Mouse (Mus musculus): ENCODE data around the gene E2f6. TPM values are rescaled to one million over a fixed set of nuclear protein-coding genes. Genes with fewer than 3 reads are reported as not detected.
A peak's percentile ranks its signal among the peaks of the same experiment; 100 is the strongest.

The E2f6 gene
- total and polyA plus RNA-seq, 3 experiments = 35.4 to 67.0 TPM; not detected in 1

- Histone ChIP-seq H3K9me3 (replicated peaks; ENCODE audit: insufficient read depth, low read length) (no peaks in the 10 kb centered on the region), H3K27ac (ENCODE audit: control insufficient read depth, low read depth, low read length) (no peak overlapping the region), H3K79me2 (ENCODE audit: control insufficient read depth, insufficient read depth, low read length, poor library complexity) (no peaks in the 10 kb centered on the region), H3K9ac (ENCODE audit: control insufficient read depth, low read depth, low read length, poor library complexity, severe bottlenecking) (no peak overlapping the region), H3K4me3 (ENCODE audit: control insufficient read depth in 1 of 2, insufficient read depth in 1 of 2, low read depth in 2 of 2, low read length in 2 of 2) (no peak overlapping the region), H3K27me3 (ENCODE audit: control insufficient read depth in 1 of 2, insufficient read depth in 2 of 2, low read length in 2 of 2) (no peaks in the 10 kb centered on the region), H3K36me3 (ENCODE audit: control insufficient read depth in 1 of 2, insufficient read depth in 2 of 2, low read length in 2 of 2) (peaks cover 0 to 3% of the 10 kb centered on the region in 2 experiments; a peak in 1 of 4 replicates), H3K4me1 (ENCODE audit: control insufficient read depth in 1 of 2, insufficient read depth in 2 of 2, low read length in 2 of 2) (no peaks in the 10 kb centered on the region; a peak in 2 of 4 replicates)
- peak; percentile 56 for TF ChIP-seq SMC3 (IDR thresholded peaks at IDR 0.05; ENCODE audit: low read depth, low read length)
- no peak for TF ChIP-seq NELFE (IDR thresholded peaks at IDR 0.05; ENCODE audit: low read depth, low read length)
- TF ChIP-seq ZNF384 (IDR thresholded peaks at IDR 0.05; ENCODE audit: low read depth, low read length) = no peak
- peak; percentile 38; the same call in 1 of the 2 replicates for TF ChIP-seq ZC3H11A (IDR thresholded peaks at IDR 0.05; ENCODE audit: low read depth, low read length)
- TF ChIP-seq ELF1 (IDR thresholded peaks at IDR 0.05; ENCODE audit: low read depth, low read length) = 0 out of 2 replicates have a peak, but pooled peaks have one; percentile 12
- TF ChIP-seq EP300 (IDR thresholded peaks at IDR 0.05; ENCODE audit: low read depth in 1 of 2, low read length in 2 of 2) = peak; percentile 15 to 29; a peak in 1 of 4 replicates
- no peak for TF ChIP-seq USF2 (IDR thresholded peaks at IDR 0.05; ENCODE audit: borderline replicate concordance in 1 of 2, insufficient read depth in 1 of 2, low read depth in 1 of 2, low read length in 2 of 2)
- TF ChIP-seq MAFK (IDR thresholded peaks at IDR 0.05; ENCODE audit: borderline replicate concordance, low read depth, low read length) = no peak
- TF ChIP-seq BHLHE40 (IDR thresholded peaks at IDR 0.05; ENCODE audit: borderline replicate concordance, low read depth, low read length) = no peak
- peak; percentile 58 for TF ChIP-seq RAD21 (IDR thresholded peaks at IDR 0.05; ENCODE audit: low read depth, low read length)
- no peak for TF ChIP-seq POLR2AphosphoS5 (IDR thresholded peaks at IDR 0.05; ENCODE audit: borderline replicate concordance, low read depth, low read length)
- TF ChIP-seq TAL1 (IDR thresholded peaks at IDR 0.05; ENCODE audit: low read length) = peak; percentile 38; the same call in 1 of the 2 replicates
- TF ChIP-seq CTCF (IDR thresholded peaks at IDR 0.05 in 2 of 3, conservative IDR thresholded peaks at IDR 0.05 in 1 of 3; ENCODE audit: control insufficient read depth in 1 of 3, insufficient read depth in 1 of 3, low read depth in 2 of 3, low read length in 3 of 3, poor library complexity in 1 of 3, severe bottlenecking in 1 of 3) = peak in 2 of 3 experiments; percentile 55 to 56; a peak in 4 of 6 replicates
- no peak for TF ChIP-seq TBP (IDR thresholded peaks at IDR 0.05; ENCODE audit: low read depth, low read length)
- DNase-seq (ENCODE audit: low read depth, low spot score) = peak; percentile 39
Measured at GRCm38 (mm10) chr12:16828505-16828904, 17.7 kb downstream of the E2f6 start.

- DNase-seq (ENCODE audit: low read depth, low spot score) = peak; percentile 30
- Histone ChIP-seq H3K9me3 (replicated peaks; ENCODE audit: insufficient read depth, low read length) (no peaks in the 10 kb centered on the region), H3K27me3 (ENCODE audit: control insufficient read depth in 1 of 2, insufficient read depth in 2 of 2, low read length in 2 of 2) (no peaks in the 10 kb centered on the region), H3K27ac (ENCODE audit: control insufficient read depth, low read depth, low read length) (no peak overlapping the region), H3K36me3 (ENCODE audit: control insufficient read depth in 1 of 2, insufficient read depth in 2 of 2, low read length in 2 of 2) (no peaks in the 10 kb centered on the region), H3K79me2 (ENCODE audit: control insufficient read depth, insufficient read depth, low read length, poor library complexity) (no peaks in the 10 kb centered on the region), H3K4me3 (ENCODE audit: control insufficient read depth in 1 of 2, insufficient read depth in 1 of 2, low read depth in 2 of 2, low read length in 2 of 2) (no peak overlapping the region), H3K9ac (ENCODE audit: control insufficient read depth, low read depth, low read length, poor library complexity, severe bottlenecking) (no peak overlapping the region), H3K4me1 (ENCODE audit: control insufficient read depth in 1 of 2, insufficient read depth in 2 of 2, low read length in 2 of 2) (no peaks in the 10 kb centered on the region; a peak in 2 of 4 replicates)
- TF ChIP-seq SMC3 (IDR thresholded peaks at IDR 0.05; ENCODE audit: low read depth, low read length) (peak; percentile 57), MYB (IDR thresholded peaks at IDR 0.05; ENCODE audit: low read depth, low read length) (no peak), RAD21 (IDR thresholded peaks at IDR 0.05; ENCODE audit: low read depth, low read length) (peak; percentile 38), CHD2 (IDR thresholded peaks at IDR 0.05; ENCODE audit: low read length) (no peak), CTCF (IDR thresholded peaks at IDR 0.05 in 2 of 3, conservative IDR thresholded peaks at IDR 0.05 in 1 of 3; ENCODE audit: control insufficient read depth in 1 of 3, insufficient read depth in 1 of 3, low read depth in 2 of 3, low read length in 3 of 3, poor library complexity in 1 of 3, severe bottlenecking in 1 of 3) (peak; percentile 34 to 65 (median 60)), MAZ (IDR thresholded peaks at IDR 0.05; ENCODE audit: low read depth, low read length) (no peak), E2F4 (IDR thresholded peaks at IDR 0.05; ENCODE audit: borderline replicate concordance, low read depth, low read length) (no peak)
Measured at GRCm38 (mm10) chr12:16829785-16830184, 19.0 kb downstream of the E2f6 start.
